Mouse (Mus musculus): Measurements from ENCODE around the gene Olfr533. TPM values are rescaled to one million over a fixed set of nuclear protein-coding genes. Genes with fewer than 3 reads are reported as not detected.
"Not testable (repeated sequence)": the region's sequence is repeated elsewhere in the genome, so short reads cannot be mapped to it uniquely, and the experiment has no call there.

The Olfr533 gene
- total RNA-seq (2014; rRNA removed) (not detected in 2 replicates), polyA plus RNA-seq (2015; fragmentation: Nextera tagmentation; extraction: Ambion mirVana) (not detected in 2 replicates)

- WGBS = no CpG with 5 or more reads among the region's 1 CpGs
- not testable (repeated sequence) for H3K4me1 ChIP-seq (ENCODE audit: insufficient read depth); H3K27ac ChIP-seq (ENCODE audit: low read depth, low read length); H3K36me3 ChIP-seq (ENCODE audit: insufficient read depth); H3K27me3 ChIP-seq (ENCODE audit: insufficient read depth, low read length); H3K9me3 ChIP-seq (ENCODE audit: low read length); ATAC-seq; H3K4me2 ChIP-seq (ENCODE audit: low read depth); DNase-seq; H3K9ac ChIP-seq; H3K4me3 ChIP-seq (ENCODE audit: low read depth, low read length)
Measured at GRCm38 (mm10) chr7:140463070-140463469, at the start of gene Olfr533. Gene Olfr533 (plus strand): TSS chr7:140463370.

- ATAC-seq = no peak
Measured at GRCm38 (mm10) chr7:140421539-140421938, 41.6 kb upstream of the Olfr533 start, which contains the start of gene Olfr532. Gene Olfr532 (minus strand): TSS chr7:140421639.

GRCm38 (mm10) chr7:140443141-140443540, 20.0 kb upstream of the Olfr533 start:
- Histone ChIP-seq H3K9me3 (ENCODE audit: low read length) (no peaks in the 10 kb centered on the region), H3K4me3 (ENCODE audit: low read depth, low read length) (no peak overlapping the region), H3K9ac (no peak overlapping the region), H3K27me3 (ENCODE audit: insufficient read depth, low read length) (no peaks in the 10 kb centered on the region), H3K4me2 (ENCODE audit: low read depth) (no peak overlapping the region), H3K36me3 (ENCODE audit: insufficient read depth) (no peaks in the 10 kb centered on the region), H3K27ac (ENCODE audit: low read depth, low read length) (no peak overlapping the region), H3K4me1 (ENCODE audit: insufficient read depth) (no peaks in the 10 kb centered on the region)
- DNase-seq (no peak), ATAC-seq (no peak)
- no peak for TF ChIP-seq CTCF (IDR thresholded peaks at IDR 0.05; ENCODE audit: low read depth)
- 90% methylated on average over 1 of the region's 1 CpGs for WGBS

More at GRCm38 (mm10) chr7:140421539-140421938, 41.6 kb upstream of the Olfr533 start, which contains the start of gene Olfr532:
- Histone ChIP-seq H3K27ac (ENCODE audit: low read depth, low read length) (no peak within 1 kb of the TSS), H3K36me3 (ENCODE audit: insufficient read depth) (no peaks in the 10 kb centered on the region), H3K4me2 (ENCODE audit: low read depth) (no peak within 1 kb of the TSS), H3K27me3 (ENCODE audit: insufficient read depth, low read length) (no peaks in the 10 kb centered on the region), H3K4me3 (ENCODE audit: low read depth, low read length) (no peak within 1 kb of the TSS), H3K9ac (no peak within 1 kb of the TSS), H3K9me3 (ENCODE audit: low read length) (no peaks in the 10 kb centered on the region), H3K4me1 (ENCODE audit: insufficient read depth) (no peaks in the 10 kb centered on the region)
- TF ChIP-seq CTCF (IDR thresholded peaks at IDR 0.05; ENCODE audit: low read depth) = no peak
- DNase-seq = no peak
- WGBS = 97% methylated on average over 1 of the region's 1 CpGs

GRCm38 (mm10) chr7:140477886-140478285, 14.7 kb downstream of the Olfr533 start:
- H3K9ac ChIP-seq = no peak overlapping the region
- ATAC-seq (no peak), DNase-seq (no peak)
- no peak overlapping the region for H3K27ac ChIP-seq (ENCODE audit: low read depth, low read length)
- no peaks in the 10 kb centered on the region for H3K27me3 ChIP-seq (ENCODE audit: insufficient read depth, low read length)
- 85% methylated on average over 1 of the region's 1 CpGs for WGBS
- no peaks in the 10 kb centered on the region for H3K9me3 ChIP-seq (ENCODE audit: low read length)
- no peak overlapping the region for H3K4me2 ChIP-seq (ENCODE audit: low read depth)
- H3K36me3 ChIP-seq (ENCODE audit: insufficient read depth) = no peaks in the 10 kb centered on the region
- no peak for TF ChIP-seq CTCF (IDR thresholded peaks at IDR 0.05; ENCODE audit: low read depth)
- no peak overlapping the region for H3K4me3 ChIP-seq (ENCODE audit: low read depth, low read length)
- no peaks in the 10 kb centered on the region for H3K4me1 ChIP-seq (ENCODE audit: insufficient read depth)

GRCm38 (mm10) chr7:140478733-140479132, 15.6 kb downstream of the Olfr533 start:
- Histone ChIP-seq H3K9ac (no peak overlapping the region), H3K4me2 (ENCODE audit: low read depth) (no peak overlapping the region), H3K27me3 (ENCODE audit: insufficient read depth, low read length) (no peaks in the 10 kb centered on the region), H3K4me1 (ENCODE audit: insufficient read depth) (no peaks in the 10 kb centered on the region), H3K4me3 (ENCODE audit: low read depth, low read length) (no peak overlapping the region), H3K27ac (ENCODE audit: low read depth, low read length) (no peak overlapping the region), H3K36me3 (ENCODE audit: insufficient read depth) (no peaks in the 10 kb centered on the region), H3K9me3 (ENCODE audit: low read length) (no peaks in the 10 kb centered on the region)
- TF ChIP-seq CTCF (IDR thresholded peaks at IDR 0.05; ENCODE audit: low read depth) = no peak
- DNase-seq (no peak), ATAC-seq (no peak)
- 88% methylated on average over 1 of the region's 1 CpGs for WGBS

- 87% methylated on average over 1 of the region's 1 CpGs for WGBS
- DNase-seq = no peak
- no peaks in the 10 kb centered on the region for H3K27me3 ChIP-seq (ENCODE audit: insufficient read depth, low read length)
Measured at GRCm38 (mm10) chr7:140483916-140484315, 20.7 kb downstream of the Olfr533 start, which contains the start of gene Olfr535. Gene Olfr535 (plus strand): TSS chr7:140484216.

GRCm38 (mm10) chr7:140488981-140489380, 25.8 kb downstream of the Olfr533 start:
- 81% methylated on average over 1 of the region's 1 CpGs for WGBS
- Histone ChIP-seq H3K4me3 (ENCODE audit: low read depth, low read length) (no peak overlapping the region), H3K27ac (ENCODE audit: low read depth, low read length) (no peak overlapping the region), H3K4me1 (ENCODE audit: insufficient read depth) (no peaks in the 10 kb centered on the region), H3K27me3 (ENCODE audit: insufficient read depth, low read length) (no peaks in the 10 kb centered on the region), H3K36me3 (ENCODE audit: insufficient read depth) (no peaks in the 10 kb centered on the region), H3K4me2 (ENCODE audit: low read depth) (no peak overlapping the region), H3K9ac (no peak overlapping the region), H3K9me3 (ENCODE audit: low read length) (no peaks in the 10 kb centered on the region)
- DNase-seq (no peak), ATAC-seq (no peak)
- no peak for TF ChIP-seq CTCF (IDR thresholded peaks at IDR 0.05; ENCODE audit: low read depth)

More at GRCm38 (mm10) chr7:140483916-140484315, 20.7 kb downstream of the Olfr533 start, which contains the start of gene Olfr535:
- no peak for TF ChIP-seq CTCF (IDR thresholded peaks at IDR 0.05; ENCODE audit: low read depth)
- Histone ChIP-seq H3K27ac (ENCODE audit: low read depth, low read length) (no peak within 1 kb of the TSS), H3K9ac (no peak within 1 kb of the TSS), H3K36me3 (ENCODE audit: insufficient read depth) (no peaks in the 10 kb centered on the region), H3K4me1 (ENCODE audit: insufficient read depth) (no peaks in the 10 kb centered on the region), H3K9me3 (ENCODE audit: low read length) (no peaks in the 10 kb centered on the region), H3K4me3 (ENCODE audit: low read depth, low read length) (no peak within 1 kb of the TSS), H3K4me2 (ENCODE audit: low read depth) (no peak within 1 kb of the TSS)
- ATAC-seq = no peak

Measured in forebrain, postnatal 0 days (tissue).